Mouse (Mus musculus): ENCODE data around the gene Atp6v0e2.
"Not testable (repeated sequence)": the region's sequence is repeated elsewhere in the genome, so short reads cannot be mapped to it uniquely, and the experiment has no call there.

Gene Atp6v0e2

GRCm38 (mm10) chr6:48537105-48537954 lies at the start of gene Atp6v0e2:
Gene Atp6v0e2, plus strand, starts transcription at chr6:48537615.
- peak; percentile 64 for DNase-seq (ENCODE audit: low read depth, low spot score)

- DNase-seq (ENCODE audit: low read depth, low spot score) = peak; percentile 46
Measured at GRCm38 (mm10) chr6:48487747-48488725, 49.4 kb upstream of the Atp6v0e2 start.

DNA sequence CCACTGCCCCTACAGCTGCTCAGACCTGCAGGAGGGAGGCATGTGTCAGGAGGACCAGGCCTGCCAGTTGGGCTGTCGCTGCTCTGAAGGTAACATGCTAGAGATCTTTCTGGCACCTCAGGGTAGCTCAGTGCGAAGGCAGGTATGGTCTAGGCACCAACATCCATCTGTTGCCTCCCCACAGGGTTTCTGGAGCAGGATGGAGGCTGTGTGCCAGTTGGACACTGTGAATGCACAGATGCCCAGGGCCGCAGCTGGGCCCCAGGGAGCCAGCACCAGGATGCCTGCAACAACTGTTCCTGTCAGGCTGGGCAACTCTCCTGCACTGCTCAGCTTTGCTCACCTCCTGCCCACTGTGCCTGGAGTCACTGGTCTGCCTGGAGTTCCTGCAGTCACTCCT lies 47.7 kb upstream of the Atp6v0e2 start:
- no peak for DNase-seq (ENCODE audit: low read depth, low spot score)

- no peak for DNase-seq (ENCODE audit: low read depth, low spot score)
Measured at GRCm38 (mm10) chr6:48491361-48491760, 46.1 kb upstream of the Atp6v0e2 start.

DNA sequence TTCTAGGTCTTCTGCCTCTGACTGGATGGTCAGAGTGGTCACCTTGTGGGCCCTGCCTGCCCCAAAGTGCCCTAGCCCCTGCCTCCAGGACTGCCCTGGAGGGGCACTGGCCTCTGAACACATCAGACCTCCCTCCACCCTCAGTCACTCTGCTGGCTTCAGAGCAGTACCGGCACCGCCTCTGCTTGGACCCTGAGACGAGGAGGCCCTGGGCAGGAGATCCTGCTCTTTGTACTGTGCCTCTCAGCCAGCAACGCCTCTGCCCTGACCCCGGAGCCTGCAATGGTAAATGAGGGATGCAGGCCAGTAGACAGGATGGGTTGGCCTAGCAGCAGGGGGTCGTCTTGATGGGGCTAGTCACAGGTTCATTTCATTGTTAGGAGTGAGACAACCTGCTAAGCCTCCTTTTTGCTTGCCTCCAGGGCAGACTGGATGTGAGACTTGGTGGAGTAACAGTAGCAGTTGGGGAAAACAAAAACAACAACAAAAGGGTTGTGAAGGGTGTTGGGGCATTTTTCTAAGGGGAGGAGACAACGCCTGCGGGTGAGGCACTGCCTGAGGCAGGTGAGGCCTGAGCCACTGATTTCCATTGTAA lies 44.2 kb upstream of the Atp6v0e2 start:
- no peak for DNase-seq (ENCODE audit: low read depth, low spot score)

DNA sequence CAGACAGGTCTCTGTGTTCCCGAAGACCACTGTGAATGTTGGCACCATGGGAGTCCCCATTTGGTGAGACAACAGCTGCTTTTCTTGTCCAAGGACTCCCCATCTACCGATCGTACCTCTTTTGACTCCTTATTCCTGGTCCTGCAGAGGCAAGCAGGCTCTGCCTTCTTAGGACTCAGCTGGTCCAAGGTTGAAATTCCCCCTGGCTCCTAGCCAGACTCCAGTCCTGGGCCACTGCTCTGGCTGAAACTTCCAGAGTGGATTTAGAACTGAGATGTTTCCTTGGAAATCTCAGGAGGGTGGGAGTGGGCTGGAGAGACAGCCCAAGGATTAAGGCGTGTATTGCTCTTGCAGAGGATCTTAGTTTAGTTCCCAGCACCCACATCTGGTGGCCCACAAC lies 39.9 kb upstream of the Atp6v0e2 start:
- DNase-seq (ENCODE audit: low read depth, low spot score) = no peak

- no peak for DNase-seq (ENCODE audit: low read depth, low spot score)
Measured at GRCm38 (mm10) chr6:48503847-48504240, 33.6 kb upstream of the Atp6v0e2 start.

DNA sequence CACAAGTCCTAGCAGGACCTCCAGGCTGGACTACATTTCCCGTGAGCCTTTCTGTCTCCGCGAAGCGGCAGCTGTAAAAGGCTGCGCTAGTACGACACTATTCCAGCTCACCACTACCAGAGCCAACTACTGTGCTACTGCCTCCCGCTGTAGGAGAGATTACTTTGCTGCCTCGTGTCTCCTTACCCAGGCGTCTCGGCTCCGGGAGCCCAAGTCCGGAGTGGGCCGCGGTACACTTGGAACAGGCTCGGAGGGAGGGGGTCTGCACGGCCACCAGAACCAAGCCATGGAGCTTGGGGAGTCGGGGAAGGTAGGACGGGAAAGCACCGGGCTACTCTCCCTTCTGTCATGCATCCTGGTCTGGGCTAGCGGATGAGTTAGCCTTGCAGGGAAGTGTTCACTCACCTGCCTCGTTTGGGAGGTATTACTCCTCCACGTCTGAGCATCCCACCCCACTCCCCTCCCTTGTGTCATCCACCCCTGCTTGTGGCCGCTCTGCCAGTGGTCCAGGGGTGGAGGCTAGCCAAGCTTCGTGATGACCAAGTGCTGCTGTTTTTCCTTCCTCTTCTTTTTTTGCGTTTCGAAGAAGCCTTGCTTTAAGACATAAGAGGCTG lies 33.1 kb upstream of the Atp6v0e2 start:
- DNase-seq (ENCODE audit: low read depth, low spot score) = peak; percentile 88

DNA sequence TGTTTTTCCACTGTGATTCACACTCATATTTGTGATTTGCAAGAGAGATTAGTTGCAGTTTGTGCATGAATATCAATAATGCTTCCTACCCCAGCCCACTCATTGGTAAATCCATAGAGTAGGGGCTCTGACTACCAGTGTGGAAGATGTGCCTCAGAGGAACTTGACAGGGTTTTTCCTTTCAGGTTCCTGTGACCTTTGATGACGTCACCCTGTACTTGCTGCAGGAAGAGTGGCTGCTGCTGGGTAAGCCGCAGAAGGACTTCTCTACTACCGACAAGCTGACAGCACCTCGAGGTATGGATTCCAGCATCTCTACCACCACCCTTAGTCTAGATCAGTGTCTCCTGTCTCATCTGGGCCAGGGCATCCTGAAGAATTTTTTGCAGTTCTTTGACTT lies 29.3 kb upstream of the Atp6v0e2 start:
- no peak for DNase-seq (ENCODE audit: low read depth, low spot score)

DNA sequence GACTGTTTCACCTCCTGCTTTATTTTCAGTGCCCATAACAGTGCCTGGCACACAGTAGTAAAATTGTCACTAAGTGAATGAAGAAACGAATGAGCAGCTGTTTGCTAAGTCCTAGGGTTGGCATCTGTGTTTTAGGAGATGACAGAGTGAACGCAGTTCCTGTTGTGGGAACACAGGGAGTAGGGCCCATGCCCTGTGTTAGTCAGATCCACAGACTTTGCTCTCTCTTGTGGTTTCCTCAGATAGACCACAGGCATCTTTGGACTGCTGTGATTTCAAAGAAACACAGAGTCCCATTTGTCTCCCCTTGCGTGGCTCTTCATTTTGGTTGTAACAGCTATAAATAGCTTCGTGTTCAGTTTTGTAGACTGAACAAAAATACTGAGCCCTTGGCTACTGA lies 27.0 kb upstream of the Atp6v0e2 start:
- DNase-seq (ENCODE audit: low read depth, low spot score) = peak; percentile 94

DNA sequence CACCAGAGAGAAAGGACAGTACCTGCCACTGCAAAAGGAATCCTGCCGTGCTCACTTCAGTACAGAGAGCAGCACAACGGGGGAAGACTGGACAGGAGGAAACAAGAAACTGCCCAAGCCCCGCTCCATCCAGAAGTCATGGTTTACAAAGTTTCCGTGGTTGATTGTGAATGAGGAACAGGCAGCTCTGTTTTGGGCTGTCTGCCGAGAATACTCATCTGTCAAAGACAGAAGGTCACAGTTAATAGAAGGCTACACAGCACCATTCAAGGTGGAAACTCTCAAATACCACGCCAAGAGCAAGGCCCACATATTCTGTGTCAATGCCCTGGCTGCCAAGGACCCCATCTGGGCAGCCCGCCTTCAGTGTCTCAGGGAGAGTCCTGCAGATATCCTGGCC lies 25.6 kb upstream of the Atp6v0e2 start:
- no peak for DNase-seq (ENCODE audit: low read depth, low spot score)

DNA sequence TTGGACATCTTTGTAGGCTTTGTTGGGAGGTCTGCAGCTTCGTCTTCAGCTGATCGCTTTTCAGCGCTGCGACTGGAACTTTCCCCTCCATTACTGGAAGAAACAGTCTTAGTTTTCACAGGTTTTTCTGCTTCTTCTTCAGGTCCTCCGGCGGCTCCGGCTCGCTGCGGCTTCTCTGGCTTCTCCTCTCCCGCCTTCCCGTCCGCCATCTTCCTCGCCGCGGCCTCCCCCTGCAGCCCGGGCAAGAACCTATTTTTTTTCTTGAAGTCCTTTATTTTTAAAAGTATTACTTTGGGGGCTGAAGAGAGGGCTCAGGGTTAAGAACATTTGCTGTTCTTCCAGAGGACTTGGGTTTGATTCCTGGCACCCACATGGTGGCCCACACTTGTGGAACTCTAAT lies 12.5 kb upstream of the Atp6v0e2 start:
- DNase-seq (ENCODE audit: low read depth, low spot score) = not testable (repeated sequence)

DNA sequence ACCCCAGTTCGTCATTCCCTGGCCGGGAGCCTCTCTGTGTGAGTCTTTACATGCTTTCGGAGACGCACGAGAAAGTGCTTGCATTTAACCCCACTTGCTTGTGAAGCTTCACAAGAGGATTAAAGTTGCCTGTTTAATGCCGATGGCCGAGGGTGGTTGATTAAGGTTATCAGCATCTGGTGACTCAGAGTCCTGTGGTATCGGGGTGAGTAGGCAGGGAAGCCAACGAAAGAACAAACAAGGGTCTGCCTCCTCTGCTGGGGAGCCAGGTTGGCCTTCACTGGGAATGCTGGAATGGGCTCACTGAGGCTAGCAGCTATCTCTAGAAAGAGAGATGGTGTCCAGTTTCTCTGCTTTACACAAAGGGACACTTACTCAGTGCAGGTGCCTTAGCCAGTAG lies 9.5 kb upstream of the Atp6v0e2 start:
- no peak for DNase-seq (ENCODE audit: low read depth, low spot score)

- DNase-seq (ENCODE audit: low read depth, low spot score) = no peak
Measured at GRCm38 (mm10) chr6:48529261-48529660, 8.2 kb upstream of the Atp6v0e2 start.

DNA sequence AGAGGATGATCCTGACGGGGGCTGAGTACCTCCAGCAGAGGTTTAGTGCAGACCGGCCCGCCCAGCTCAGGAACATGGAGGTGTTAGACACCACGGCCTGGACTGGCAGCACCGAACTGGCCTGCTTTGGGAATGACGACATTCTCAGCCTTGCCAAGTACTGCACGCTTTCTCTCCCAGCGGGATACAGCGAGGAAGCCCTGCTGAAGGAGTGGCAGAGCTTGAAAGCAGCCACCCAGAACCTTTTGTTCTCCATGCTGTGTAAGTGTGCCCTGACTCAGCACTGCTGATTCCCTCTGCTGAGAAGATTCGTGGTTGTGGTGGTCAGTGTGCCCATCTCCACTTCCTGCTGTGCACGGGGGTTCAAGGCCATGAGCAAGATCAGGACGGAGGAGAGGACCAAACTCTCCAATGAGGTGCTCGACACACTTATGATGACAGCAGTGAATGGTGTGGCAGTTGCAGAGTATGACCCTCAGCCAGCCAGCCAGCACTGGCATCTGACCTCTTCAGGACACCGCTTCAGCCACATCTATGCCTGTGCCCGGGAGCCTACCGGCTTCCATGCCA lies 7.5 kb upstream of the Atp6v0e2 start:
- no peak for DNase-seq (ENCODE audit: low read depth, low spot score)

- no peak for DNase-seq (ENCODE audit: low read depth, low spot score)
Measured at GRCm38 (mm10) chr6:48530862-48531261, 6.6 kb upstream of the Atp6v0e2 start.

DNA sequence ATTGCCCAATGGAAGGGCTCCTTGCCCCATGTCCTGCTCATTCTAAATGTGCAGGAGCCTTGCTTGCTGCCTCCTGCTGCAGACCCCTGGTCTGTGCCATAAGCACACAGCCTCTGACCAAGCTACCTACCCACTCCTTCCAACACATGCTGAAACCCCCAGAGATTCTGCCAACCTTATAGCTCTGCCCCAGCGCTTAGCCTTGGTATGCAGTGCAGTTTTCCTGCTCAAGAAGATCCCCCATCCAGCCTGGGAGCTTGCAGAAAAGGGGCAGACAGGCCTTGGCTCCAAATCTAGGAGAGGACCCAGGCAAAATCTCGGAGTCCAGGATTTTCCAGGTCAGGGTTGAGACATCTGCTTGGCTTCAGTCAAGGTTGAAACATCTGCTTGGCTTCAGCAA lies 3.9 kb upstream of the Atp6v0e2 start:
- no peak for DNase-seq (ENCODE audit: low read depth, low spot score)

DNA sequence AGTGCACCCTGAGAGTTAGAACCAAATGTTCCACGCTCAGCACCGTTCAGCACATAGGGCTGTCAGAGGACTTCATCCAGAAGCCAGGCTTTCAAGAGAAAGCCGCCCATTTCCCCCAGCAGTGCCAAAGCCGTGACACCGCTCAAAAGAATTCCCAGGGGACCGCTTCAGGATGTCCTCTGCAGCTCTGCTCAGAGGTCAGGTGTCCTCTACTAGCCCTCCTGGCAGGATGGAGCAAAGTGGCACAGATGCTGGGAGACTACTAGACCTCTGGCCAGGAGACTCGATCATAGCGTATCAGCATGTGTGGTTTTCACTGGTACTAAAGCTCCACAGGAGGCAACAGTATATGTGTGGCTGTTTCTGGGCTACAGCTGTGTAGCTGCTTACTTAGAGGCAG lies 2.5 kb upstream of the Atp6v0e2 start:
- no peak for DNase-seq (ENCODE audit: low read depth, low spot score)

DNA sequence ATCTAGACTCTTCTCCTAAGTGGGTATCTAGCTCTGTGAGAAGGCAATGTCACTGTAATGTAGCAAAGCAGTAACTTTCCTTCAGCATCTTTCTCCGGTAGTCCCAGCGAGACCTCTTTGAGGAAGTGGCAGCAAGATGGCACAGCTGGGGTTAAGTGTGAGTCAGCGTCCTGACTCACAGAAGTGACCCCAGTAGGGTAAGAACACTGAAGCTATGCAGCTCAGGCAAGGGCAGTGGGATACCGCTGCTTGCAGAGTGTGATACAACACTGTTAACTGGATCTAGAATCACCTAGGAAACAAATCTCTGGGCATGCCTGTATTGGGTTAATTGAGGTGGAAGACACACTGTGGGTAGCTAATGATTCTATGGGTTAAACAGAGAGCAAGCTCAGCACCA lies 1.3 kb upstream of the Atp6v0e2 start:
- peak; percentile 52 for DNase-seq (ENCODE audit: low read depth, low spot score)

DNA sequence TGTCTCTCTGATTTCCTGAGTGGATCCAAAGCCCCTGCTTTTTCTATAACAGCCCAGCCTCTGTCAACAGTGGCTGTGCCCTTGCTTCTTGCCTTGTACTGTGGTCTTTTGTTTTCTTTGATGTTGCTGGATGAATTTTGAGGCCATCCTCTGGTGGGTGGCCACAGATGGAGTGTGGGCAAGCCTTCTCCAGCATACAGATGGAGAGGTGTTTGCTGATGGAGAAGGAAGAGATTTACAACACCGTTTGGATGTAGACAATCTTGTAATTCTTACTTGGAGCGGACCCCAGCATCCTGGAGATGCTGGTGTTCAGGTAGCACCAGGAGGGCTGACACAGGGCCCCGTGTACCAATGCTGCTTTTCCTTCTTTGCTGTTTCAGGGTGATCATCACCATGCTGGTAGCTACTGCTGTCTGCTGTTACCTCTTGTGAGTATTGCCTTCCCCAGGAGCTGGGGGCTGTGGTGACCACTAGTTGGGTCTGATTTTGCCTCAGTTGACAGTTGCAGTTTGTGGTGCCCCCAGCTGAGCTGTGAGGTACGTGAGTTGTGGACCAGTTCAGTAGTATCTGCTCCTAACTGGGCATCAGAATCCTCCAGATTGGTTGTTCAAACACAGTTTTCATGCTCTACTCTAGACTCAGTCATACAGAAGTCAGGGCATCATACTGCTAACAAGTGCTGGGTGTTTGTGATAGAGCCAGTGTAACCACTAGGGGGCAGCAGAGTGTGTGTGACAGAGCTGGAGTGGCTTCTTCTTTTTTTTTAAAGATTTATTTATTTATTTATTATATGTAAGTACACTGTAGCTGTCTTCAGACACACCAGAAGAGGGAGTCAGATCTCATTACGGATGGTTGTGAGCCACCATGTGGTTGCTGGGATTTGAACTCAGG lies 1.7 kb downstream of the Atp6v0e2 start:
- DNase-seq (ENCODE audit: low read depth, low spot score) = peak; percentile 93

All from 3T3-L1 (cell line).